Mouse (Mus musculus) induced T-regulatory cell, adult 2 months (primary cell): ENCODE data around the gene Tgfbr2.
A peak's percentile ranks its signal among the peaks of the same experiment; 100 is the strongest.
"Not testable (repeated sequence)": the region's sequence is repeated elsewhere in the genome, so short reads cannot be mapped to it uniquely, and the experiment has no call there.

Experiments used
- DNase-seq: peaks from one replicate; pipeline ENCODE4 v3.0.0-alpha.2; 2012; ENCODE audit warnings: low read depth

The Tgfbr2 gene

DNA sequence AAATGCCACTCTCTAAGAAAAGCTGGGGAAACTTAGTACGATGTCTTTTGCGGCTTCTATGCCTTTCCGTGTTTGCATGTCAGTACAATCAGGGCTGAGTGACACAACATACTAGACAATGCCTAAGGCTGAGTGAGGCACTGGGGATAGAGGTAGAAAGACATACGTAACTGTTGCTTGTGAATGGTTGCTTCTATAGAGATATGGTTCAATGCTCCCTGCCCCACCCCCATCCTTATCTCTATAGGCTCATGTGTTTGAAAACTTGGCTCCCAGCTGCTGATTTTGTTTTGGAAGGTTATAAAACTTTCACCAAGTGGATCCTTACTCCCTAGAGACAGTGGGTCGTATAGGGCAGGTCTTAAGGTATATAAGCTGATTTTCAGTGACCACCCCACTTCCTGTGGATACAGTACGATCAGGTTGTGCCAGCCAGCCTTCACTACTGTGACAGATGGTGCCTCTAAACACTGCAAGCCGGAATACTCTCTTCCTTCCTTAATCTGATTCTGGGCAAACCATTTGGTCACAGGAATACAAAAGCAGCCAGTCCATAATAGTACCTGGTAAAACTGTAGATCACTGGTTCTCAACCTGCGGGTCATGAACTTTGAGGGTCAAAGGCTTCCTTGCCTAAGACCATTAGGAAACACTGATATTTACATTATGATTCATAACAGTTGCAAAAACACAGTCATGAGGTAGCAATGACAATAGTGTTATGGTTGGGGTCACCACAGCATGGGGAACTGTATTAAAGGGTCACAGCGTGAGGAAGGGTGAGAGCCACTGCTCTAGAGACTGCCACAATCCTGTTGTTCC is 63.8 kb downstream of the Tgfbr2 start:
- DNase-seq, result no peak

DNA sequence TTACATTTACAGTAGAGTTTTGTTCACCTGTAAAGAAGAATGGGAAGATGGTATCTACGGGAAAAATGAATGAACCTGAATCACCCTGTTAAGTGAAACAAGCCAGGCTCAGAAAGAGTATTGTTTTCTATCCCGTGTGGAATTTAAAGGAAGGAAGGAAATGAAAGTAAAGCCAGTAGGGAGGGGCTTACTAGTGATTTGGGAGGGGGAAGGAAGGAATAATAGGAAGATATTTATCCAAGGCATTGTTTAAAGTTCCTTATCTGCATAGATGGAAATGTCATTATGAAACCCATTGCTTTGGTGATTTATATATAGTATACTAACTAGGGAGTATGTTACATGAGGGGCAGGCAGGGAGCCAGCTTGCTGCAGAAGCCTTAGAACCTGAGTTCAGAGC is 66.4 kb downstream of the Tgfbr2 start:
- no peak for DNase-seq

DNA sequence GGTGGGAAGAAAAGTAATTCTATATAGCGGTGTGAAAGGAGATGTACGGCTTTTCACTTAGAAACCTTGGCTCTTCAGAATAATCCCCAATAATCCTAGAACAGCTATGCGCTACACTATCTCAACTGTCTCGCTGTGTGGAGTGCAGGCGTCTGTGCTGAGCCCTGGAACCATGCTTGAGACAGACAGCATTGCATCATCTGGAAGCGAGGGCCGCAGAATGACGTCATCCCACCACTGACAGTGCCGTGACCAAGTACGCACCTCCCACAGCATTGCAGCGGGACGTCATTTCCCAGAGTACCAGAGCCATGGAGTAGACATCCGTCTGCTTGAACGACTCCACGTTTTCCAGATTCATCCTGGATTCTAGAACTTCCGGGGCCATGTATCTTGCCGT is 70.4 kb downstream of the Tgfbr2 start:
- DNase-seq, result no peak

DNA sequence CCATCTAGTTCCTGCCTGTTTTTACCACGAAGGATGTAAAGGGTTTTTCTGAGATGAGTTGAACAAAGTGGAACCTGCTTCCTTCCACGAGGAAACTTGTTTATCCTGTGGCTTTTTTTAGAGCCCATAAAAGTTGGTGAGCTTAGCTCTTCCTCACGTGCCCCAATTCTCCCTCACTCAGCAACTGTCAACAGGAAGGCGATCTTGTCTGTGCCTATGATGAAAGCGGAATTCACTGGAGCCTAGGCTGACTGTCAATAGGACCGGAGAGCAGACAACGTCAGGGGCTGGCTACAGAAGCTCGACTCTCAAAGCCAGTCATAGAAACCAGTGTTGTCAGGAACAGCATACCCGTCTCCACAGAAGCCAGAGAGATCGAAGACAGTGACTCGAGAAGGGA is 73.3 kb downstream of the Tgfbr2 start:
- DNase-seq, result no peak

DNA sequence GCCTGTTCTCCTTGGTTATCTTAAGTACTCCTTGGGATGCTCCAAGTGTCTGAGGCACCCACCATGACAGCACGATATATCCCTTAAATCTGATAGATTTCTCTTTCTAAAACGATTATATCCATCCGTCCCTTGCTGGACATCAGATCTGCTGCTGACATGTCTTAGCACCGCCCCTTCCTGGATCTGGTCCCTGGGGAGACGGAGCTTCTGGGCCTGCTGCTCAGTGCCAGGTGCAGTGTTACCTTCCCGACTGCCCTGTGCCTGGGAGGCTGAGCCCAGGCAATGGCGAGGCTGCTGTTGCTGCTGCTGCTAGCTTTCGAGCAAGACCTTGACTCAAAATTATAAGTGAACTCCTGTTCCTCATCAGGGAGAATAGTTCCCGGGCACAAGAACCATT is 75.1 kb downstream of the Tgfbr2 start:
- DNase-seq, result no peak

DNA sequence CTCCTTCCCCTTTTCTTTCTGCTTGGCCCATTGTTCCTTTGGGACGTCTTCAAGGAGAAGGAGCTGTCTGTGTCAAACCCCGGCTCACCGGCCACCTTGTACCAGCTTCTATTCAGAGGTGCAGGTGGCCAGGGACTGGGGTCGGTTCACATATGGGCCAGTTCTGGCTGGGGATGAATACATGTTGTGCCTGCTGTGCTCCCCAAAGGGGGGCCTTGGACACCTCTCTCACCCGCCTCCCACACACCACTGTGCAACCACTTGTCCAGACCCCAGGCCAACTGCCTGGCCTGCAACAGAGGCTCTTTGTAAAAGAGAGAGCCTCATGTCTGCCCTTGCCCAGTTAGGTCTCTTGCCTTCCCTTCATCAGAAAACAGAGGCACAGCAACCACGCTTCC is 75.6 kb downstream of the Tgfbr2 start:
- DNase-seq, result no peak

- no peak for DNase-seq
Measured at GRCm38 (mm10) chr9:116098724-116099595, 76.2 kb downstream of the Tgfbr2 start.

- peak; percentile 22 for DNase-seq
Measured at GRCm38 (mm10) chr9:116091921-116092320, 83.2 kb downstream of the Tgfbr2 start.

DNA sequence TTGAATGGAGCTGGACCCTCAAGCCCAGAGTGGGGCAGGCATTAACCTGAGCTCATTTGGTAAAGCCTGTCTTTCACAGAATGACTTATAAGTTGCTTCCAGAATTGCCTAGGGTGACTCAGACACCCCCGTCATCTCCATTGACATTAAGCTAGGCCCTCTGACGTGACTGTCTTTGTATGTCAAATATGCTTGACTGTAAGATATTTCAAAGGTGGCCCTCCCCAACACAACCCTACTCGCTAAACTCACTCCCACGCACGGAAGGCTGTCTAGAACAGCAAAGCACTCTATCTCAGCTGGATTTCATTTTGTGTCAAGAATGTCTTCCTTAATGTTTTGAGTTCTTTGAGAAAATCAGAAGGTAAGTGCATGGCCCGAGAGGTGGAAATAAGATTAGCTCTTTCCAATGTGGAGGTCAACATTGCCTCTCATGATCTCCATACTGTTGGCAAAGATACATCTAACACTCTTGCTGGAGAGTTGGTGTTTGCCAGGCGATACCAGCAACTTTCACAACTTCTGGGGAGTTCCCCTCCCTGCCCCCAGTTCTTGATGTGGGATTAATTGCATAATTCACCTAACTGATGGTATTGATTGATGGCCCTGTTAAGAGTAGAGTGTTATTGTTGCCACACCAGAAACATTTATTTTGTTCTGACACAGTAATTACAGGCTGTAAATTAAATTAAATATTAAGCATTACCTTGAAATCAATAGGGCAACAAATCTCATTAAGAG is 83.9 kb downstream of the Tgfbr2 start:
- DNase-seq, result peak; percentile 59

- no peak for DNase-seq
Measured at GRCm38 (mm10) chr9:116090296-116090695, 84.9 kb downstream of the Tgfbr2 start.

GRCm38 (mm10) chr9:116088912-116089311 is 86.2 kb downstream of the Tgfbr2 start:
- peak; percentile 51 for DNase-seq

DNA sequence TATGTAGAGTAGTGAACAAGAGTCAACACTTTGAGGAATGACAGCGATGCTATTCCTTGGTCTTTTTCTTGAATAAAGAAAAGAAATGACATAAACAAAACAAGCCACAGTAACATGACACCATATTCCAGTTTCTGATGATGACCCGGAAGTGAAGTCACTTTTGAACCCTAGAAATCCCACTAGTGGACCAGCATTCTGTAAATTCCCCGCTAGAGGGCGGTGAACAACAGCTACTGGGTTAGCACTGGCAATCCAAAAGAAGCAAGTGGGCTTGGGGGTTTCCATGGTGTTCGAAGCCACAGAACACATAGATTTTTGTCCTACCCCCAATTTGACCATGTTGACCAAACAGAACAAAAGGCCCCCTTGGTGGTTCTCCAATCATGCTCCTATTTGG is 87.3 kb downstream of the Tgfbr2 start:
- peak; percentile 90 for DNase-seq

DNA sequence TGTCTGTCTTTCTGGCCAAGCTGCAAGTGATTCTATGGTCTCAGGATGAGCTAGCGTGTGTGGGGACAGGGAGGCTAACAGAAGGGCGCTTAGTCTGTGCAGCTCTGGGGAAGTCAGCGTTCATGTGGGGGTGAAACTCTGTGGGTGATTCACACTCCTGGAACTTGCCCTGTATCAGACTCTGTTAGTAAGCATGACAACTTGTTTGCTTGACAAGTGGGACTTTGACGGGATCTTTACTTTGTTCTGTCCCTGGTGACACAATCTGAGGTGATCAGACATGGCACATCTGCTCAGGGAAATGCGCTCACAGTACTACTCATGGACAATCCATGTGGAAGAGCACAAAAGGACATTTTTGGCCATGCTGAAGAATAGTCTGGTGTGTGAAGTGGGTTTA is 87.9 kb downstream of the Tgfbr2 start:
- no peak for DNase-seq

DNA sequence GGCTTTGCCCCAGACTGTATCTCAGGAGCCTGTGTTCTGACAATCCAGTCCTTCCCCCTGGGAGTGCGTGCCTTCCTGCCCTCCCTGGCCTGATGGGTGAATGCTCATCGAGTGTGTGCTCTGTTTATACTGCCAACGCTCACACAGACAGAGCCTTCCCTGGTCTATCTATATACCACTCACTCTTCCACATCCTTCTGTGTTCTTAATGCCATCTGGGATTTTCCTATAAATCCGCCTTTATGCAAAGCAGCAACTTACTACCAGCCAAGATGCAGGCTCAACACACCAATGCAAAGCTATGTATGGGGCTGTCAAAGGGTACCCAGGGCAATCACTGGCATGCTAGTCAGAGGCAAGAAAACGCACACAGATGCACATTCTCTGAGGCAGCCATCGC is 89.2 kb downstream of the Tgfbr2 start:
- no peak for DNase-seq

DNA sequence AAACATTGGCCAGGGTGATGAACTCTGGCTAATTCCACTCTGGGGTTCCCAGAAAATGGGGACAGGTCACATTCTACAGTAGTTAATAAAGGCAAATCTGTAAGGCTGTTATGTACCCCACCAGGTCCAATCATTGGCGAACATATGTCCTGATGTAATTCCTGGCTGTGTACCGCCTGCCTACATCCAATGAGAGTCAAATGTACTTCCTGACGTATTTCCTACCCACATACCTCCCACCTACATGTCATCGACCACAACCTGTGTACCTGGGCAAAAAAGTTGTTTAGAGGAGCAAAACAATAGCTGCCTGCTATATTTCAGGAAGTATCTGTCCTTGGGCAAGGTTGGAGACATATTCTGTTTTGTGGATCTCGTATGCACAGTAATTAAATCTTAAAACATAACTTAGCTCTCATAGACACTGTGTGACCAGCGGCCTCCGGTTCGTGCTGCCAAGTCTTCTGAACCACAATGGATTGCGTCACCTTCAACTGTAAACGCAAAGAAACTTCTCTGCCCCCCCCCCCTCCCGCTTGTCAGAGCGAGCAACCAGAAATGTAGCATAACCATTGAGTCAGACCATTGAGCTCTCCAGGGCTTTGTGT is 90.7 kb downstream of the Tgfbr2 start:
- peak; percentile 24 for DNase-seq

DNA sequence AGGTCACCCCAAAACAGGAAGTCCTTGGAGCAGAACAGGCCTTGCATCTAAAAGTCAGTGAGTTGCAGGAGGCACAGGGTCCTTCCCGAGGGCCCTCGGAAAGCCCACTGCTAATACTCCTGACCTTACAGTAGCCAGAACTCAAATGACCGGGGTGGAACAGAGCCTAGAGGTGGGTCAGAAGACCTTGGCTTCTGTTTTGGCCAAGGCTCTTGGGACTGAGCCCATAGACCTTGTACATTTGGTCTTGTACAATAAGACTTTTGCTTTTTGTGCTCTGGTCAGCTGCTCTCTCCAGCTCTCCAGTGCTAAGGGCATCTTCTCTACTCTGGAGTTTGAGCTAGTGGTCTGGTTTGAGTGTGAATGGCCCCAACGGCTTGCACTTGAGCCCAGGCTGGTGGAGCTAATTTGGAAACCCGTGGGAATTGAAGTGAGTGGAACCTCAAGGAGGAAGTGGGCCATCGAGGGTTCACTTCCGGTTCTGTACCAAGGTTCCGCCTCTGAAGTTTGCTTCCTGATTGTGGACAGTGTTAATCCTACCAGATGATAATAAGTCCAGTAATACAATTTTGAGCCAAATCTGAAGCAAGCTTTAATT is 91.3 kb downstream of the Tgfbr2 start:
- peak; percentile 30 for DNase-seq

DNA sequence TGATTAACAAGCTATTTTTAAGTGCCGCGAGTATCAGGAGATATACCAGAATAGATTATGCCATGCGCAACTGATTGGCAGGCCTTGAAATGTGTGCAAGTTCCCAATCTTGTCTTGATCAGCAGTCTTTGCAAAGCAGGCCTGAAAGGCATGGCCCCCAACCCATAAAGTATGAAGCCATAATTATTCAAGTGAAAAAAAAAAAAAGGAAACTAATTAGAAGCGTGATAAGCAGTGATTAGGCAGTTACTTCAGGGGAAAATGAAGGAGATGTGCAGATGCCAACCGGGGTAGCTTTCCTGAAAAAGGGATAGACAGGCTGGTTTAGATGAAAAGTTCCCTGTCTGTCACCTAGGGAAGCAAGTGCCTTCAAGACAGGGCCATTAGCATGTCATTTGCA is 91.9 kb downstream of the Tgfbr2 start:
- DNase-seq, result no peak

DNA sequence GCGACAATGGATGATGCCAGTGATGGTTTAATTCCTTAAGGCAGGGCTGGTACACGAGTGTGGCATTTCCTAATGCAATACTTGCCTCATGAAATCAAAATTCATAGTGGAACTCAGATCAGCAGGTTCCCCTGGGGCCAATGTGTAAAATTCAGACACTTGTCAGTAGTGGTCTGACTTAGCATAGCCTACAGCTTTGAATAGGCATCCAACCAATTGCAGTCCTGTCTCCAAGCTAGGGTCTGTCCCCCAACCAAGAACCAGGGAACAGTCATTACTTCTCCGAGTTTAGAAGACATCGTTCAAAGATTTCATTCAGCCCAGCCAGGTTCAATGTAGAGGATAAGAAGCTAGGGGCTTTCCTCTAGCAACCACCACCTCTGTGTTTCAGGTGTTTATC is 93.4 kb downstream of the Tgfbr2 start:
- DNase-seq, result no peak

DNA sequence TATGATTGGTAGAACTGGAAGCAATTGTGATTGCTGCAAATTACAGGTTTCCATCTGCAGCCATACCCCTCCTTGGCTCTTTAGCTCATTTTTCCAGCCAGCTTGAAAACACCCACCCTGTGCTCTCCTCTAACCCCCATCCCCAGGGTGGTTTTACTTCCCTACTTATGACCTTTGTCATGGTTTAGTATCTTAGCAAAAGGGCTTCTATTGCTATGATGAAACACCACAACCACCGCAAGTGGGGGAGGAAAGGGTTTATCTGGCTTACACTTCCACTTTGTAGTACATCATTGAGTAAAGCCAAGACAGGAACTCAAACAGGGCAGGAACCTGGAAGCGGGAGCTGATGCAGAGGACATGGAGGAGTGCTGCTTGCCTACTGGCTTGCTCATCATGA is 97.7 kb downstream of the Tgfbr2 start:
- DNase-seq, result no peak

DNA sequence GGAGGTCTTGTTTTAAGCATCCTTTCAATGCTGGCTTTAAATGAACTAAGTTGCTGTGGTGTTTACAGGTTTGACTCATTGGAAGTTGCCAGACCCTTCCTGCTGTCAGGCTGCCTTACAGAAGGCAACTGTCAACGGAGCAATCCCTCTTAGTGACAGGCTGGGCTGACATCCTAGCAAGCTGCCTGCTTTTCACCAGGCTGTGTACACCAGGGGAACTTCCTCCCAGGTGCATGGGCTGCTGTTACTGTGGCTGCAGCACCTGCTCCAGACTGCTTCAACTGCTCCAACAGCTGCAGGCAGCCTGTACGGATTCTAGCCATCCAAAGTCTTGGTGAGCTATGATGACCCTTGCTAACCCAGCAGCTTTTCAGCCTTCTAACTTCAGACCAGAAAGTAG is 98.2 kb downstream of the Tgfbr2 start:
- DNase-seq, result no peak

DNA sequence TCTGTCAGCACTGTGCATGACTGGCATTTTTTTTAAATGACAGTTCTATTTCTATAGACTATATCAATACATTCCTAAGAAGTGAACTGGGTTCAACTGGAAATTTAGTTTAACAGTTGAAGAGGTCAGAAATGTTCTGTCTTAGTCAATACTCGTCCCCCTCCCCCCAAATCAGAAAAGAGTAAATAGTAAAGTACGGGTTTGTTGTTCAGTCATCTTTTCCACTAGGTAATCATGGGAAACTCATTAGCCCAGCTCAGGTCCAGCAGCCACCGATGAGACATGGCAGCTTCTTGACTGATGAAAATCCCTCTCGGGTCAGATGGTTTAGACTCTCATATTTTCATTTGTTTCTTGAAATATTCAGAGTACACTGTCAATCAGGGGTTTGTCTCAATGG is 99.0 kb downstream of the Tgfbr2 start:
- no peak for DNase-seq

GRCm38 (mm10) chr9:116071561-116071960 is 103.6 kb downstream of the Tgfbr2 start:
- not testable (repeated sequence) for DNase-seq
